Comparison of ENCODE assay signal across 7 mouse cellular contexts in the genomic region with DNA sequence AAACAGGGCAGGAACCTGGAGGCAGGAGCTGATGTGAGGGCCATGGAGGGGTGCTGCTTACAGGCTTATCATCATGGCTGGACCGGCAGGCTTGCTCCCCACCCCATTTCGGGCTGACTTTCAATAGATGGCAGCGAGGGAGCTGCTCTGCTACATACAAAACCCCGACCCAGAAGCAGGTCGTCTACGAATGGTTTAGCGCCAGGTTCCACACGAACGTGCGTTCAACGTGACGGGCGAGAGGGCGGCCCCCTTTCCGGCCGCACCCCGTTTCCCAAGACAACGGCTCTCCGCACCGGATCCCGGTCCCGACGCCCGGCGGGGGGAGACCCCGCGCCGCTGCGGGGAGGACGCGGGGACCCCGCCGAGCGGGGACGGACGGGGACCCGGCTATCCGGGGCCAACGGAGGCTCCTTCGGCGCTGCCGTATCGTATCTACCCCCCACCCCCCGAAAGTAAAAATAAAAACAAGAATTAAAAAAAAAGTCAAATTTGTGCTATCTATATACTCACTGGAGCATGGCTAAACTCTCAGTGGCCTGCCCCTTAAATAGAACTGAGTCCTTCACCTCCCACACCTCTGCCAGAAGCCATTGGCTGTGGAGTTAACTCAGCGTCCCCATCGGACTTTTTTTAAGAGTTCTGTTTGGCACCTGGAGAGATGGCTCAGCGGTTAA. TPM values are rescaled to one million over a fixed set of nuclear protein-coding genes. Genes with fewer than 3 reads are reported as not detected.
DNase-seq lines count a peak whose midpoint lies in the region; ATAC-seq and TF ChIP-seq lines count a peak whose summit lies in the region.

No protein-coding gene starts in this region.

- no peaks in the 10 kb centered on the region for H3K36me3 ChIP-seq in testis, adult 2 months (ENCODE audit: control insufficient read depth, insufficient read depth, low read length)
- H3K36me3 ChIP-seq in embryonic facial prominence, embryonic 10.5 days (replicated peaks) = no peaks in the 10 kb centered on the region
- H3K36me3 ChIP-seq in midbrain, embryonic 16.5 days (ENCODE audit: control insufficient read depth, insufficient read depth, low read length) = no peaks in the 10 kb centered on the region

- H3K9ac ChIP-seq in midbrain, embryonic 16.5 days (ENCODE audit: low read depth, low read length) = peak overlapping the region; percentile 57

- no peaks in the 10 kb centered on the region for H3K9me3 ChIP-seq in embryonic facial prominence, embryonic 10.5 days
- H3K9me3 ChIP-seq in midbrain, embryonic 16.5 days (replicated peaks; ENCODE audit: control insufficient read depth, low read length, poor library complexity, severe bottlenecking) = no peaks in the 10 kb centered on the region

- TF ChIP-seq POLR2A in testis, adult 2 months (IDR thresholded peaks at IDR 0.05; ENCODE audit: control insufficient read depth, low read depth, low read length) = no peak

- TF ChIP-seq CTCF in testis, adult 2 months (IDR thresholded peaks at IDR 0.05; ENCODE audit: control insufficient read depth, insufficient read depth, insufficient replicate concordance, low read depth, low read length) = no peak

- ATAC-seq in midbrain, embryonic 16.5 days = 0 out of 2 replicates have a peak, but pooled peaks have one; percentile 50

- WGBS in embryonic facial prominence, embryonic 10.5 days = 4% methylated on average over 47 of the region's 47 CpGs
- under 1% methylated on average over 47 of the region's 47 CpGs for WGBS in midbrain, embryonic 16.5 days

- no peaks in the 10 kb centered on the region for H3K27me3 ChIP-seq in testis, adult 2 months (ENCODE audit: control insufficient read depth, insufficient read depth, low read length)
- H3K27me3 ChIP-seq in embryonic facial prominence, embryonic 10.5 days (replicated peaks; ENCODE audit: low read depth, poor library complexity, severe bottlenecking) = peaks cover 44% of the 10 kb centered on the region
- peaks cover 6% of the 10 kb centered on the region; the same call in 1 of the 2 replicates for H3K27me3 ChIP-seq in midbrain, embryonic 16.5 days (ENCODE audit: control insufficient read depth, insufficient read depth, low read depth, low read length)

- H3K27ac ChIP-seq in testis, adult 2 months (ENCODE audit: control insufficient read depth, insufficient read depth, low read depth, low read length) = no peak overlapping the region
- H3K27ac ChIP-seq in embryonic facial prominence, embryonic 10.5 days (replicated peaks) = no peak overlapping the region
- no peak overlapping the region for H3K27ac ChIP-seq in midbrain, embryonic 16.5 days (ENCODE audit: low read length)

- H3K4me1 ChIP-seq in testis, adult 2 months (ENCODE audit: control insufficient read depth, insufficient read depth, low read length) = peaks cover 11% of the 10 kb centered on the region
- H3K4me1 ChIP-seq in embryonic facial prominence, embryonic 10.5 days = peaks cover 3% of the 10 kb centered on the region; the same call in 1 of the 2 replicates
- no peaks in the 10 kb centered on the region for H3K4me1 ChIP-seq in midbrain, embryonic 16.5 days (ENCODE audit: control insufficient read depth, insufficient read depth, low read length)

- DNase-seq in testis, postnatal 14 days (ENCODE audit: low spot score) = no peak
- peak; percentile 28 for DNase-seq in embryonic facial prominence, embryonic 10.5 days (ENCODE audit: low spot score)
- peak; percentile 37 for DNase-seq in induced T-regulatory cell, adult 2 months (ENCODE audit: low read depth)
- DNase-seq in adrenal gland, adult 18-20 months (ENCODE audit: low spot score in 2 of 2) = no peak
- DNase-seq in adrenal gland, postnatal 14 days = no peak

- H3K4me3 ChIP-seq in testis, adult 2 months (ENCODE audit: control insufficient read depth, low read depth, low read length) = peak overlapping the region; percentile 68
- H3K4me3 ChIP-seq in embryonic facial prominence, embryonic 10.5 days = peak overlapping the region; percentile 61
- peak overlapping the region; percentile 45 for H3K4me3 ChIP-seq in midbrain, embryonic 16.5 days (ENCODE audit: low read depth, low read length)

- peak overlapping the region; percentile 81 for H3K4me2 ChIP-seq in midbrain, embryonic 16.5 days (ENCODE audit: low read length)

RNA-seq across cellular contexts. Expression of gene Aldh9a1, which starts 9.5 kb away (rescaled TPM):
- polyA plus RNA-seq in testis, adult 2 months (2012; rRNA removed) = 30.8 and 33.6 TPM in 2 replicates
- 53.7 and 56.9 TPM in 2 replicates for polyA plus RNA-seq in embryonic facial prominence, embryonic 10.5 days (2016; fragmentation: Nextera tagmentation; extraction: Ambion mirVana)
- 35.9 and 38.3 TPM in 2 replicates for polyA plus RNA-seq in midbrain, embryonic 16.5 days (2015; fragmentation: Nextera tagmentation; extraction: Ambion mirVana)
- 10 to 100 TPM; 70.5 to 94.4 TPM for total RNA-seq in adrenal gland, adult 18-20 months (2021)
- 56.9 and 59.4 TPM in 2 replicates for total RNA-seq in adrenal gland, postnatal 14 days (2021)

RNA-seq across cellular contexts. Expression of gene Tmco1, which starts 32.1 kb away (rescaled TPM):
- 27.7 and 34.0 TPM in 2 replicates for polyA plus RNA-seq in testis, adult 2 months (2012; rRNA removed)
- 65.4 and 65.7 TPM in 2 replicates for polyA plus RNA-seq in embryonic facial prominence, embryonic 10.5 days (2016; fragmentation: Nextera tagmentation; extraction: Ambion mirVana)
- 81.2 and 84.4 TPM in 2 replicates for polyA plus RNA-seq in midbrain, embryonic 16.5 days (2015; fragmentation: Nextera tagmentation; extraction: Ambion mirVana)
- total RNA-seq in adrenal gland, adult 18-20 months (2021) = 100 to 1,000 TPM; 132 to 149 TPM
- total RNA-seq in adrenal gland, postnatal 14 days (2021) = 109 and 120 TPM in 2 replicates

RNA-seq across cellular contexts. Expression of gene Mgst3, which starts 53.4 kb away (rescaled TPM):
- polyA plus RNA-seq in testis, adult 2 months (2012; rRNA removed) = 16.5 and 18.9 TPM in 2 replicates
- polyA plus RNA-seq in embryonic facial prominence, embryonic 10.5 days (2016; fragmentation: Nextera tagmentation; extraction: Ambion mirVana) = 52.1 and 53.1 TPM in 2 replicates
- polyA plus RNA-seq in midbrain, embryonic 16.5 days (2015; fragmentation: Nextera tagmentation; extraction: Ambion mirVana) = 138 and 170 TPM in 2 replicates
- total RNA-seq in adrenal gland, adult 18-20 months (2021) = 10 to 100 TPM; 71.3 to 93.4 TPM
- total RNA-seq in adrenal gland, postnatal 14 days (2021) = 69.7 and 75.6 TPM in 2 replicates

RNA-seq across cellular contexts. Expression of gene Uck2, which starts 55.1 kb away (rescaled TPM):
- 160 and 161 TPM in 2 replicates for polyA plus RNA-seq in testis, adult 2 months (2012; rRNA removed)
- 120 and 128 TPM in 2 replicates for polyA plus RNA-seq in embryonic facial prominence, embryonic 10.5 days (2016; fragmentation: Nextera tagmentation; extraction: Ambion mirVana)
- 48.9 and 52.3 TPM in 2 replicates for polyA plus RNA-seq in midbrain, embryonic 16.5 days (2015; fragmentation: Nextera tagmentation; extraction: Ambion mirVana)
- total RNA-seq in adrenal gland, adult 18-20 months (2021) = 10 to 100 TPM; 57.8 to 76.8 TPM
- total RNA-seq in adrenal gland, postnatal 14 days (2021) = 65.8 and 74.6 TPM in 2 replicates

Comparison
In these comparisons a context has a peak if more than half of its experiments do, and no peak if none do; other contexts are left out.
1. DNase-seq: peak in embryonic facial prominence, embryonic 10.5 days (single experiment) and induced T-regulatory cell, adult 2 months (single experiment); none in testis, postnatal 14 days (single experiment), adrenal gland, adult 18-20 months (0 of 2) and adrenal gland, postnatal 14 days (single experiment).
2. Peak in every context shown above with its lines, with median percentiles within 50 percentile points of each other: H3K4me3 ChIP-seq.